8 mouse cellular contexts compared by ENCODE assay signal in the genomic region with DNA sequence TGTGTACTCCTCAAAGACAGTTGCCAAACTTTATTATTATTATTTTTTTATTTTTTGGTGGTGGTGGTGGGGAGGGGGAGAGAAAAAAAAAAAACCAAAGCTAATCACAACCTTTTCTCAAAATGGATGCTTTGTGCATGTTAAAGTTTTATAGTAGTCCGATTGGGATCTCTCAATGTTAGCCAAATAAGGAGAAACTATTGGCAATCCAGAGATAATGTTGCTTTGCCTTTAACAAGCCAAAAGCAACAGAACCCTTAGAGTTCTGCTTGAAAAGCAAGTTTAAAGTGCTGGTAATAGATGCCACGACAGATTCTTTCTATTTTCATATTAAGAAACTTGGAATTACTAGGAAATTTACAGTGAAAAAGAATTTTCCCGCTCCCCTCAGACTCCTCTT. TPM values are rescaled to one million over a fixed set of nuclear protein-coding genes. Genes with fewer than 3 reads are reported as not detected.
DNase-seq lines count a peak whose midpoint lies in the region; ATAC-seq and TF ChIP-seq lines count a peak whose summit lies in the region.

No protein-coding gene starts in this region.

- no peak for DNase-seq in heart, adult 2 months
- no peak for DNase-seq in heart, postnatal 14 days
- peak; percentile 18 for DNase-seq in 3T3-L1 (ENCODE audit: low read depth, low spot score)
- no peak for DNase-seq in liver, embryonic 13.5 days
- DNase-seq in urinary bladder, postnatal 4 days (ENCODE audit: low spot score in 2 of 2), result no peak
- no peak for DNase-seq in retina, embryonic 14.5 days (ENCODE audit: low spot score)
- no peak for DNase-seq in cerebellum, postnatal 14 days

- peaks cover 11% of the 10 kb centered on the region for H3K4me1 ChIP-seq in heart, adult 2 months (ENCODE audit: control insufficient read depth, insufficient read depth, low read length)
- H3K4me1 ChIP-seq in forebrain, embryonic 12.5 days, result peaks cover 28% of the 10 kb centered on the region
- H3K4me1 ChIP-seq in liver, embryonic 13.5 days (replicated peaks), result peaks cover 42% of the 10 kb centered on the region

- no peak for TF ChIP-seq CTCF in heart, adult 2 months (IDR thresholded peaks at IDR 0.05)

- H3K36me3 ChIP-seq in heart, adult 2 months (ENCODE audit: control insufficient read depth, insufficient read depth, low read length), result peaks cover 16% of the 10 kb centered on the region
- H3K36me3 ChIP-seq in forebrain, embryonic 12.5 days (replicated peaks), result no peaks in the 10 kb centered on the region
- 0 out of 2 replicates have a peak, but pooled peaks cover 4% of the 10 kb centered on the region for H3K36me3 ChIP-seq in liver, embryonic 13.5 days

- no peak overlapping the region; the same call in 1 of the 2 replicates for H3K9ac ChIP-seq in heart, adult 2 months (ENCODE audit: low read depth, low read length)
- peak overlapping the region; percentile 99 for H3K9ac ChIP-seq in forebrain, embryonic 12.5 days
- H3K9ac ChIP-seq in liver, embryonic 13.5 days, result peak overlapping the region; percentile 100

- no peak for TF ChIP-seq EP300 in heart, adult 2 months (IDR thresholded peaks at IDR 0.05; ENCODE audit: insufficient read depth, low read depth, low read length)

- peak overlapping the region; percentile 94 for H3K27ac ChIP-seq in heart, adult 2 months
- no peak overlapping the region for H3K27ac ChIP-seq in forebrain, embryonic 12.5 days
- H3K27ac ChIP-seq in liver, embryonic 13.5 days, result 0 out of 2 replicates have a peak overlapping the region, but pooled peaks have one; percentile 41

- H3K4me2 ChIP-seq in forebrain, embryonic 12.5 days, result peak overlapping the region; percentile 67
- peak overlapping the region; percentile 84 for H3K4me2 ChIP-seq in liver, embryonic 13.5 days

- ATAC-seq in forebrain, embryonic 12.5 days (ENCODE audit: low FRiP score), result no peak
- no peak for ATAC-seq in liver, embryonic 13.5 days (ENCODE audit: low read depth)

- H3K79me2 ChIP-seq in heart, adult 2 months (replicated peaks; ENCODE audit: control insufficient read depth, insufficient read depth, low read length), result peaks cover 2% of the 10 kb centered on the region; the same call in 1 of the 2 replicates

- intact Hi-C loops in heart, adult 2 months (cut with DNase I), result loop anchor here (5.0 to 10.0 kb wide), 2 partner anchors 76 to 281 kb away; no protein-coding TSS in a partner anchor
- intact Hi-C loops in heart, postnatal 14 days (cut with DNase I), result loop anchor here (2.0 to 5.0 kb wide), 4 partner anchors 29 to 233 kb away; no protein-coding TSS in a partner anchor

- no peak for TF ChIP-seq POLR2A in heart, adult 2 months (IDR thresholded peaks at IDR 0.05; ENCODE audit: insufficient read depth, low read depth, low read length)

- H3K4me3 ChIP-seq in heart, adult 2 months, result peak overlapping the region; percentile 97
- peak overlapping the region; percentile 98 for H3K4me3 ChIP-seq in forebrain, embryonic 12.5 days (replicated peaks)
- H3K4me3 ChIP-seq in liver, embryonic 13.5 days (replicated peaks), result peak overlapping the region; percentile 99

- H3K9me3 ChIP-seq in forebrain, embryonic 12.5 days, result no peaks in the 10 kb centered on the region
- no peaks in the 10 kb centered on the region for H3K9me3 ChIP-seq in liver, embryonic 13.5 days (replicated peaks)

- H3K27me3 ChIP-seq in heart, adult 2 months (ENCODE audit: control insufficient read depth, insufficient read depth, low read length), result no peaks in the 10 kb centered on the region
- no peaks in the 10 kb centered on the region for H3K27me3 ChIP-seq in forebrain, embryonic 12.5 days
- H3K27me3 ChIP-seq in liver, embryonic 13.5 days, result no peaks in the 10 kb centered on the region

- WGBS in heart, adult 2 months, result 2% methylated on average over 3 of the region's 3 CpGs
- 31% methylated on average over 3 of the region's 3 CpGs for WGBS in forebrain, embryonic 12.5 days
- WGBS in liver, embryonic 13.5 days (ENCODE audit: insufficient replicate concordance), result 26% methylated on average over 3 of the region's 3 CpGs

RNA-seq across cellular contexts. Expression of gene Ppp1r12a, which starts 1.5 kb away (rescaled TPM):
- 10 to 100 TPM; 58.3 to 59.4 TPM for total RNA-seq in heart, adult 2 months (2021)
- 19.4 and 35.2 TPM in 2 replicates for polyA plus RNA-seq in heart, adult 2 months (2012; rRNA removed)
- 10 to 100 TPM; 76.8 to 81.2 TPM for total RNA-seq in heart, postnatal 14 days (2021)
- polyA plus RNA-seq in forebrain, embryonic 12.5 days (2016; fragmentation: Nextera tagmentation; extraction: Ambion mirVana), result 81.4 and 84.7 TPM in 2 replicates
- 39.6 and 40.5 TPM in 2 replicates for polyA plus RNA-seq in liver, embryonic 13.5 days (2015; fragmentation: Nextera tagmentation; extraction: Ambion mirVana)
